Mouse (Mus musculus) layer of hippocampus, adult 11-12 months (tissue): ENCODE results near the gene Taf3.

ENCODE experiments used
- DNase-seq: peaks from one replicate; pipeline ENCODE4 v3.0.0; 2022; ENCODE audit warnings: low spot score

Taf3 gene

DNA sequence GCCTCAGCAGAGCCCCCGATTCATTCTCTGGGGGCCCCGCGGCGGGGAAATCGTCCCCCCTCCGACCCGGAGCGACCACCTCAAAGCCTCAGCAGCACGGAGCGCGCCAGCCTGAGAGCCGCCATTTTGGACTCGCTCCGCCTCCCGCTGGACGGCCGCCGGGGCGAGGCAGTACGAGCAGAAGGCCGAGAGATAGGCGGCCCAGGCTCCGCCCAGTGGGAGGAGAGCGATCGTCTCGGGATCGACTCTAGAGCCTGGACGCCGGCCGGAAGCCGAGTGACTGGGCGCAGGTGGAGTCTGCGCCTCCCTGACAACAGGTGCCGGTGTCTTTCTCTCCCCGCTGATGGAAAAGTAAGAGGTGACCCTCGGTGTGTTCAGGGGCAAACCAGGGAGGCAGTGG lies at the start of gene Taf3:
TSS of gene Taf3 (minus strand) at position 136 of the 400 bp plus-strand sequence.
- DNase-seq, result peak; percentile 91

DNA sequence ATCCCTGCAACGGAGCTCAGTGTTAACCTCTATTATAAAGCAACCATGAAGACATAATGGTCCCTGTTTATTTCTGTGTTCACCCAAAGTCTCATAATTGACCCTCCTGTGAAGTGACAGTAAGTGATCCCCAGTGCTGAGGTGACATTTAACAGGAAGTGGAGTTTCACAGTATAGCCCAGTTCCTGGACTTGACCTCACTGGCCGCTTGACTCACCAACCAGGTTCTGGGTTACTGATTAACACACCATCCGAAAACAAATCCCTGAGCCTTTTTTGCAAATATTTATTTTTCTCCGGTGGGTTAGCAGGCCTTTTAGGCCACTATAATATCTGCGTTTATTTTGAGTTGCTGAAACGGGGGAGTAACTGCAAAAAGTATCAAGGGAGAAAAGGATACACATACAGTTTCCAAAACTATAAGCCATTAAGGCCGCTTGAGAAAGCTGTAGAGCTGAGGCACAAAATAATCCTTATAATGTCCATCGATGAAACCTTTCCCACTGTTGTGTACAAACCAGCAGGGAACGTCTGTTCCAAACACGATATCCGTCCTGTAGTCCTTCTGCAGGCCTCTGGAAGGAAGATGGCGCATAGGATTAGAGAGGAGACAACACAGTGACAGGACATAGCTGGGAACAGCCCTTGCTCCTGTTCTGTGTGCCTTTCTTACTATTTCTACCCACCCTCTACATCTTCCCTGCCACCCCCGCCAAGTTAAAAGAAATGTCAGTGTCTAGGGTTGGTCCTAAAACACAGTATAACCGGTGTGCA lies 46.1 kb upstream of the Taf3 start:
- no peak for DNase-seq

- DNase-seq, result no peak
These were observed 39.0 kb upstream of the Taf3 start for GRCm38 (mm10) chr2:10087256-10087850.

DNA sequence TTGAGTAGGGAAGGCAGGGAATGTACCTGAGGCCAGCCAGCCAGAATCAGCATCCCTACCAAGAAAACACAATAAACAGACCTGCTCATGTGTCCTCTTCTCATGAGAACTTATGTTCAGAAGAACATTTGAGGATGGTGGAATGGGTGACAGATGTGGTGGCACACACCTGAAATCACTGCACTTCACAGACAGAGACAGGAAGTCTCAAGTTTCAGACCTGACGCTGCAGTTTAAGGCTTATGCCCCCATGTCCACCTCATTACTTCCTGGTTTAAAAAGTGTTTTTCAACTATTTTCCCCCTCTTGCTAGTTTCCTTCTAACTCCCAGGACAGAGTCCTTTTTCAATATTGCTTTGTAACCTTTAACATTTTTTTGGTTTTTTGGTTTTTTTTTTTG lies 34.3 kb upstream of the Taf3 start:
- no peak for DNase-seq

DNA sequence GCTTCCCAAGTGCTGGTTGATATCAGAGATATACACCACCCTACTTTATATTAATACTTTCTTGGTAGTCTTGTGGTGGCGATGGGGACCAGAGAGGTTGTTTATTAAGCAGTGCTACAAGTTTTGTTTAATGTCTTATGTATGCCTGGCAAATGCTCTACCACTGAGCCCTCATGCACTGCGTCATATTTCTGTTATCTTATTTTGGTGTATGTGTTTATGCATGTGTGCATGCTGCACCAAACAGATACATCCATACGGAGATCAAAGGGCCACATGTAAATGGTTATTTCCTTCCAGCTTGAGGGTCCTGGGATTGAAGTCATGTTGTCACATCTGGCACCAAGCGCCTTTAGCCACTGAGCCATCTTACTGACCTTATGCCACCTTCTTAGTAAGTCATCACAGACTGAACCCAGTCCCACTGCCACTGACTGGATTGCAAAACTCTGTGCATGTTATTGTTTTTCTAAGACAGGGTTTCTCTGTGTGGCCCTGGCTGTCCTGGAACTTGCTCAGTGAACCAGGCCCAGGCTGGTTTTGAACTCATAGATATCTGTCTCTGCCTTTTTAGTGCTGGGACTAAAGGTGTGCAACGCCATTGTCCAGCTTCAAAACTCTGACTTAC lies 33.2 kb upstream of the Taf3 start:
- no peak for DNase-seq

GRCm38 (mm10) chr2:10080310-10081010 lies 32.1 kb upstream of the Taf3 start, which contains the start of the genes Atp5c1 and Kin:
Atp5c1 (minus strand) TSS chr2:10080510.
Kin (plus strand) TSS chr2:10080593.
- DNase-seq, result peak; percentile 97

GRCm38 (mm10) chr2:10079745-10080309 lies 31.4 kb upstream of the Taf3 start:
- no peak for DNase-seq

- DNase-seq, result no peak
These were observed 28.3 kb upstream of the Taf3 start for GRCm38 (mm10) chr2:10076675-10077074.

- no peak for DNase-seq
These were observed 26.1 kb upstream of the Taf3 start for GRCm38 (mm10) chr2:10074470-10074869.

DNA sequence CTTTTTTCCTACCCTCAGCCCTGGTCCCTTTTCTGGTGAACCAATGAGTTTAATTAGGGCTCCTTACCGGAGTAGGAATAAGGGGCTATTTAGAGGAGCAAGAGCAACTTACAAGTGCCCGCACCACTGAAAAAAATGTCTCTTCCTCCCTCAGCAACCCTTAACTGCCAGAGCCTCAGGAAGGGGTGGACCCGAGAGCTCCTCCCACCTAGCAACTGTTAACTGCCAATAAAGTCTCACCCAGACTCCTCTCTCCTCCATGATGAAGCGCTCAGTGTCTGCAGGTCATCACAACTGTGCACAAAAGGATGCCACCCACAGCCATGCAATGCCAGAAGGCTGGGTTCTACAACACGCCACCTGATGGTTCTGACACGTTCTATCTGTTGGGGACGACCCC lies 23.4 kb upstream of the Taf3 start:
- DNase-seq, result no peak

DNA sequence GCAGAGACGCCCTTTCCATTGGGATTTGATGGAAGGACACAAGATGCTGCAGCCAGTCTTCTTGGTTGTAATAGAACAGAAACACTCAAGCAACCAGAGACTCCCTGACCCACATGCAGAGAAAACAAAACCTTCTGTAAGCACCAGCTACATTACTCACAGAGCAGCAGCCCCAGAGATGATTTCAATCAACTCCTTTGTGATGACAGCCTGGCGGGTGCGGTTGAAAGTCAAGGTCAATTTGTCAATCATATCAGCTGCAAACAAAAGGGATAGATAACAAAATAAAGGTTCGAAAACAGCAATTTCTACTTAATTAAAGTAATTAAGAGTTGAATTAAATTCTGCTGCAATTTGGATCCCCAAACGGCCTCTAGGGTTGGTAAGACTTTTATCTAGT lies 10.4 kb upstream of the Taf3 start:
- no peak for DNase-seq

DNA sequence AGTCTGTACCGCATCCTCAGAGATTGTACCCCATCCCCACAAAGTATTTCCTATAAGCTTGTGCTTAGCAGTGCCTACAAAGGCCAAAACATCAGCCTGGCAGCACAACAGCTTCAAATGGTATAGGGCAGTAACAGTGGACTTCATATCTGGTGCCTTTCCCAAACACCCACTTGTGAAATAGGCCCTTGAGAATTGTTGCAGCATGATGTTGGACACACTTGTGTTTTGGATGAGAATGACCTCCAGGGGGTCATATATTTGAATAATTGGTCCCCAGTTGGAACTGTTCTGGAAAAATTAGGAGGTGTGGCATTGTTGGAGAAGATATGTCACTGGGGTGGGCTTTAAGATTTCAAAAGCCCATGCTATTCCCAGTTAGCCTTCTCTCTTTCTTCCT lies 3.6 kb upstream of the Taf3 start:
- no peak for DNase-seq

- peak; percentile 63 for DNase-seq
These were observed 2.5 kb upstream of the Taf3 start for GRCm38 (mm10) chr2:10050878-10051277.

DNA sequence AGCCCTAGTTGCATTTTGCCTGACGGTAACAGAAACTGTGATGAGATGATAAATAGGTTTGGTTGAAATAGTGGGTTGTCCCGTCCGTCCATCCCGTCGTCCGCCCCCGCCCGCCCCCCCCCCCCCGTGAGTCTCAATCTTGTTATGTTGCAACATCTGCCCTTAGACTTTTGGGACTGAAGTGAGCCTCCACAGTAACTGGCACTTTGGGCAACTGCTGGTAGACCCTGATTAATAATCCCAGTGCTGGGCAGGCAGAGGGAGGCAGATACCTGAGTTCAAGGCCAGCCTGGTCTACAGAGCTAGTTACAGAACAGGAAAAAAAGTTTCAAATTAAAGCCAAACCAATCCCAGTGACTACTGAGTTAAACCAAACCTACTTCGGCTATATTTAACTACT lies 1.1 kb upstream of the Taf3 start:
- DNase-seq, result no peak

GRCm38 (mm10) chr2:10047758-10048436 lies 499 bp downstream of the Taf3 start:
- DNase-seq, result no peak

DNA sequence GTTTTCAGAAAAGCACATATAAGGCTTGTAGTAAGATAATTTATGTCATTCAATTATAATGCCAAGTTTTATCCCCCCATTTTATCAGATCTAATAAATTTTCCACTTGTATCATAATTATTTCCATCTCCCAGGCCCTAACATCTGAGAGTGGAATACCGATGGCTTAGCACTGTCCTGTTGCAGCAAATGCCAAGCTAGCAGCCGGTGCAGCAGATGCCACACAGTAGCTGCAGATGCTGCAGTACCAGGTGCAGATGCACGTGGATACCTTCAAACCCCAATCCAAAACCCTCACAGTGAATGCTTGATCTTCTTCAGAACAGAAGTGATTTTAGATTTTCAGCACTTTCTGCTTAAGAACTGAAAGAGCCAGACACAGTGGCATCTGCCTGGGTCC lies 13.4 kb downstream of the Taf3 start:
- DNase-seq, result no peak

DNA sequence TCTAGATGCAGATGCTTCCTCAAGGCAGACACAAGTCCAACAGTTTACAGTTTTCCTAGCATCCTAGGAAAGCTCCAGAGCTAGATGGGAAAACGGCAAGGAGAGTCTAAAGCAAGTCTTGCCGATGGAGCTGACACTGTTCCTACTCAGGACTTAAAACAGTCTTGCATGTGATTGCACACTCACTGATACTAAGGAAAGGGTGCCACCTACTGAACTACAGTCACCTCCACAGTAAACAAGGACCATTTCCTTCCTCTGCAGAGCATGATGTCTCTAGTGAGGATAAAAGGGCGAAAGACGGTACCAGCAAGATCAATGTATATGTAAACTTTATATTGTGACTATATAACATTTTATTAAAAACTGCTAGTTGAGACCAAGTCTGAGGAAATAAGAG lies 14.7 kb downstream of the Taf3 start:
- DNase-seq, result no peak

- no peak for DNase-seq
These were observed 18.6 kb downstream of the Taf3 start for GRCm38 (mm10) chr2:10029755-10030154.

- no peak for DNase-seq
These were observed 24.1 kb downstream of the Taf3 start for GRCm38 (mm10) chr2:10024264-10024663.

DNA sequence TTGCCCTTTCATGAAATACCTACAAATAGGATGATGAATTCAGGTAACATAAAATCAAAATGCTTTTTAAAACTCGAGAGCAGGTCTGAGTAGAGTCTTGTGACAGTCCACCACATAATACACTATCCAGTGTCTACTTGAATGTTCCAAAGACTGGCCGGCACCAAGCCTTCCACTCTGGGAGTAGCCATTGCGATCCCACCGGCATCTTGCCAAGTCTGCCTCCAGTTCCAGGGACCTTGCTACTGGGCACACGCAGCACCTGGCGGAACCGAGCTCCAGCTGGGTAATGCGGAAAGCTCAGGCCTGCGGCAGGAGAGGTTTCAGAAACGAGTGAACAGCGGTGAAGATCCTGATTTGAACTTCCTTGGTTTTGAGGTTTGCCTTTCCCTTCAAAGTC lies 27.1 kb downstream of the Taf3 start:
- no peak for DNase-seq

DNA sequence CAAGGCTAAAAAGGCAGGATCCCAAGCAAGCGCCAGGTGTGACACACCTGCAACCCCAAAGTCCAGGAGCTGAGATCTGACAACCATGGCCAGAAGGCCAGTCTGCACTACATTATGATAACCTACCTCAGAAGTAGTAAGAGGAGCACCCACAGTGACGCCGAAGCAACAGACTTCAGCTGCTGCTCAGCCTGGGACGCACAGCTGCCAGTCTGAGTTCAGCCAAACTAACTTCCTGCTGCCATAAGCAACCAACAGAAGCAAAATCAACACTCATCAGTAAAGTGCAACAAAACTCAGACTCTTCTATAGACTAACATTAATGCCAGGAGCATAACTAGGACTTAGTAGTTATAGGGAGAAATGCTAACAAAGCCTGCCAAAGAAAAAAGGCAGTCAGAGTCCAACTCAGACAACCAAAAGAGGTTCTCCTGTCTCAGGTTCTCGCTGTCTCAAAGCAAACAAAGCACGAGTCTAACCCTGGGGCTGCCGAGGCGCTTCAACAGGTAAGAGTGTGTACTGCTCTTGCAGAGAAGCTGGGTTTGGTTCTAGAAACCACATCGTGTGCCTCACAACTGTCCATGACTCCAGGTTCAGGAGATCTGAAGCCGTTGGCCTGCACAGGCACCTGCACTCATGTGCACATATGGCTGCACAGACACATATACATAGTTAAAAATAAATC lies 33.3 kb downstream of the Taf3 start:
- DNase-seq, result no peak
